Mouse (Mus musculus) cerebellum, adult 2 months (tissue): ENCODE results near the gene Car6.
A peak's percentile ranks its signal among the peaks of the same experiment; 100 is the strongest.

Experiments
- CTCF ChIP-seq: fragments of 200-500 bp; IDR thresholded peaks from 2 replicates; pipeline ENCODE4 v1.5.1; 2011; ENCODE audit warnings: low read depth, mild to moderate bottlenecking, control low read depth, low read length, moderate library complexity, borderline replicate concordance; ENCODE audit not compliant: insufficient read depth
- POLR2A ChIP-seq: fragments of 200-500 bp; IDR thresholded peaks from 2 replicates; pipeline ENCODE4 v1.6.1; 2011; ENCODE audit warnings: low read length, control low read depth, borderline replicate concordance; ENCODE audit not compliant: insufficient read depth

DNA sequence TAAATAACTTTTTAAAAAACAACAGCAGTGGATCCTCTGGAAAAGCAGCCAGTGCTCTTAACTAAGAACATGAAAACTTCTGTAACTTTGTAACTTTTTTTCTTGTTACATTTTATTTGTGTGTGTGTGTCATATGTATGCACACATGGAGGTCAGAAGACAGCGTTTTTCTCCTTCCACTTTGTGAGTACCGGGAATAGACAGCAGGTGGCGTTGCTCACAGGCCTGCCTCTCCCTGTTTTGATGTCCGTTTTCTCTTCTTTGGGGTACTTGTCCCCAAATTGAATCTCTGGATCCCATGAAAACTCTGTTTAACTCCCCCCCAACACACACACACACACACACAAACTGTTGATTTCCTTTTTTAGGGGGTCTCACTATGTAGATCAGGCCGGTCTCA lies 12.8 kb upstream of the Car6 start:
- no peak for TF ChIP-seq POLR2A
- peak; percentile 62 for TF ChIP-seq CTCF
